Mouse (Mus musculus) neural tube, embryonic 11.5 days (tissue): ENCODE results near the gene Ccdc8. TPM values are rescaled to one million over a fixed set of nuclear protein-coding genes. Genes with fewer than 3 reads are reported as not detected.

Source experiments
- ATAC-seq: fragments of 200-750 bp; cut with Nextera tagmentation; 2 replicates; pipeline ENCODE4 v1.8.0; 2017; ENCODE audit warnings: moderate number of reproducible peaks, mild to moderate bottlenecking, moderate TSS enrichment, moderate library complexity; ENCODE audit not compliant: insufficient read depth, low FRiP score, low TSS enrichment
- DNase-seq: peaks from one replicate; pipeline ENCODE4 v3.0.0-alpha.2; 2015; ENCODE audit warnings: low spot score
- H3K27ac ChIP-seq: fragments of 300-500 bp; sonication (generic); 2 replicates; pipeline ENCODE4 v1.5.1; 2014; ENCODE audit warnings: low read depth, mild to moderate bottlenecking, low read length
- H3K27me3 ChIP-seq: fragments of 300-500 bp; sonication (generic); 2 replicates; pipeline ENCODE4 v1.6.1; 2014; ENCODE audit warnings: mild to moderate bottlenecking, low read length, mixed read lengths; ENCODE audit not compliant: control insufficient read depth, insufficient read depth
- H3K36me3 ChIP-seq: fragments of 300-500 bp; sonication (generic); 2 replicates; pipeline ENCODE4 v1.6.1; 2014; ENCODE audit warnings: mild to moderate bottlenecking, low read length, moderate library complexity, mixed read lengths; ENCODE audit not compliant: control insufficient read depth, insufficient read depth
- H3K4me1 ChIP-seq: fragments of 300-500 bp; sonication (generic); 2 replicates; pipeline ENCODE4 v1.6.1; 2014; ENCODE audit warnings: low read length, mixed read lengths; ENCODE audit not compliant: control insufficient read depth, insufficient read depth
- H3K4me2 ChIP-seq: fragments of 300-500 bp; sonication (generic); 2 replicates; pipeline ENCODE4 v1.6.1; 2014; ENCODE audit warnings: low read depth, mild to moderate bottlenecking, moderate library complexity
- H3K4me3 ChIP-seq: fragments of 300-500 bp; sonication (generic); 2 replicates; pipeline ENCODE4 v1.5.1; 2014; ENCODE audit warnings: low read depth, low read length
- H3K9ac ChIP-seq: fragments of 300-500 bp; sonication (generic); 2 replicates; pipeline ENCODE4 v1.6.1; 2014; ENCODE audit warnings: mild to moderate bottlenecking, low read length
- H3K9me3 ChIP-seq: fragments of 300-500 bp; sonication (generic); 2 replicates; pipeline ENCODE4 v1.6.1; 2016; ENCODE audit warnings: low read length; ENCODE audit not compliant: control insufficient read depth
- WGBS: fragments of 180-500 bp; shearing (Covaris S2); extraction: QIAGEN DNeasy Blood & Tissue Kit; methylation state at CpG from one replicate; pipeline ENCODE4 v1.1.7; 2014; 5-methylcytosine and 5-hydroxymethylcytosine counted together
- polyA plus RNA-seq: library from polyadenylated mRNA; unstranded; fragments of >200 nt; fragmentation: Nextera tagmentation; extraction: Ambion mirVana; gene quantifications from 2 replicates; pipeline ENCODE4 v1.2.1, GENCODE M21; 2014

Gene Ccdc8
- polyA plus RNA-seq, 1 experiment from 2014 or later, result 16.9 TPM

GRCm38 (mm10) chr7:17025896-17026622 lies 33.6 kb downstream of the Ccdc8 start:
- Histone ChIP-seq H3K27ac (no peak overlapping the region), H3K27me3 (no peaks in the 10 kb centered on the region), H3K36me3 (peaks cover 7% of the 10 kb centered on the region; the same call in 1 of the 2 replicates), H3K9ac (no peak overlapping the region), H3K4me3 (0 out of 2 replicates have a peak overlapping the region, but pooled peaks have one; percentile 63), H3K4me1 (peaks cover 9% of the 10 kb centered on the region), H3K9me3 (no peaks in the 10 kb centered on the region), H3K4me2 (no peak overlapping the region)
- no peak for ATAC-seq
- DNase-seq, result no peak
- 81% methylated on average over 9 of the region's 9 CpGs for WGBS

- H3K4me2 ChIP-seq, result peak overlapping the region; percentile 69
- H3K4me3 ChIP-seq, result peak overlapping the region; percentile 63
- peaks cover 9% of the 10 kb centered on the region for H3K4me1 ChIP-seq
- H3K9ac ChIP-seq, result peak overlapping the region; percentile 63
- ATAC-seq, result peak; percentile 81
- no peak overlapping the region for H3K27ac ChIP-seq
- no peaks in the 10 kb centered on the region for H3K27me3 ChIP-seq
- 8% methylated on average over 24 of the region's 24 CpGs for WGBS
- peaks cover 3% of the 10 kb centered on the region; the same call in 1 of the 2 replicates for H3K36me3 ChIP-seq
- DNase-seq, result peak; percentile 78
- no peaks in the 10 kb centered on the region for H3K9me3 ChIP-seq
These were observed 34.4 kb downstream of the Ccdc8 start for GRCm38 (mm10) chr7:17026710-17027587.

GRCm38 (mm10) chr7:17027588-17028343 lies 35.3 kb downstream of the Ccdc8 start, which contains the start of gene Ppp5c:
Gene Ppp5c (minus strand): TSS chr7:17027924.
- peak within 1 kb of the TSS; percentile 63 for H3K9ac ChIP-seq
- H3K27me3 ChIP-seq, result no peaks in the 10 kb centered on the region
- no peaks in the 10 kb centered on the region for H3K36me3 ChIP-seq
- under 1% methylated on average over 56 of the region's 58 CpGs for WGBS
- H3K27ac ChIP-seq, result no peak within 1 kb of the TSS
- H3K4me1 ChIP-seq, result peaks cover 9% of the 10 kb centered on the region
- ATAC-seq, result peak; percentile 86
- DNase-seq, result peak; percentile 94
- no peaks in the 10 kb centered on the region for H3K9me3 ChIP-seq
- peak within 1 kb of the TSS; percentile 69 for H3K4me2 ChIP-seq
- H3K4me3 ChIP-seq, result peak within 1 kb of the TSS; percentile 63

GRCm38 (mm10) chr7:17028923-17029322 lies 36.4 kb downstream of the Ccdc8 start:
- H3K36me3 ChIP-seq, result no peaks in the 10 kb centered on the region
- H3K9ac ChIP-seq, result no peak overlapping the region
- DNase-seq (no peak), ATAC-seq (no peak)
- H3K9me3 ChIP-seq, result no peaks in the 10 kb centered on the region
- WGBS, result 76% methylated on average over 7 of the region's 7 CpGs
- no peak overlapping the region for H3K4me3 ChIP-seq
- peaks cover 9% of the 10 kb centered on the region for H3K4me1 ChIP-seq
- H3K27ac ChIP-seq, result no peak overlapping the region
- H3K27me3 ChIP-seq, result no peaks in the 10 kb centered on the region
- H3K4me2 ChIP-seq, result no peak overlapping the region

GRCm38 (mm10) chr7:17030239-17030638 lies 37.7 kb downstream of the Ccdc8 start:
- H3K4me3 ChIP-seq, result no peak overlapping the region
- ATAC-seq, result no peak
- WGBS, result 79% methylated on average over 7 of the region's 7 CpGs
- H3K9me3 ChIP-seq, result no peaks in the 10 kb centered on the region
- peaks cover 9% of the 10 kb centered on the region for H3K4me1 ChIP-seq
- no peak overlapping the region for H3K9ac ChIP-seq
- H3K27ac ChIP-seq, result no peak overlapping the region
- H3K36me3 ChIP-seq, result no peaks in the 10 kb centered on the region
- no peak for DNase-seq
- no peaks in the 10 kb centered on the region for H3K27me3 ChIP-seq
- no peak overlapping the region for H3K4me2 ChIP-seq

- Histone ChIP-seq H3K4me1 (peaks cover 4% of the 10 kb centered on the region; the same call in 1 of the 2 replicates), H3K27me3 (no peaks in the 10 kb centered on the region), H3K4me2 (no peak overlapping the region), H3K4me3 (no peak overlapping the region), H3K36me3 (no peaks in the 10 kb centered on the region), H3K9me3 (no peaks in the 10 kb centered on the region), H3K9ac (no peak overlapping the region), H3K27ac (no peak overlapping the region)
- no peak for DNase-seq
- ATAC-seq, result peak; percentile 50
- 33% methylated on average over 9 of the region's 9 CpGs for WGBS
These were observed 45.6 kb downstream of the Ccdc8 start for GRCm38 (mm10) chr7:17038018-17038695.

GRCm38 (mm10) chr7:17039373-17039772 lies 46.9 kb downstream of the Ccdc8 start:
- peaks cover 4% of the 10 kb centered on the region; the same call in 1 of the 2 replicates for H3K4me1 ChIP-seq
- DNase-seq, result no peak
- WGBS, result 84% methylated on average over 7 of the region's 7 CpGs

GRCm38 (mm10) chr7:17045743-17046142 lies 53.2 kb downstream of the Ccdc8 start:
- 96% methylated on average over 1 of the region's 1 CpGs for WGBS
- Histone ChIP-seq H3K36me3 (no peaks in the 10 kb centered on the region), H3K27me3 (no peaks in the 10 kb centered on the region), H3K4me2 (no peak overlapping the region), H3K9ac (no peak overlapping the region), H3K4me3 (no peak overlapping the region), H3K27ac (no peak overlapping the region), H3K9me3 (no peaks in the 10 kb centered on the region; the same call in 1 of the 2 replicates), H3K4me1 (no peaks in the 10 kb centered on the region)
- ATAC-seq (no peak), DNase-seq (no peak)

More at GRCm38 (mm10) chr7:17039373-17039772, 46.9 kb downstream of the Ccdc8 start:
- Histone ChIP-seq H3K4me2 (no peak overlapping the region), H3K27me3 (no peaks in the 10 kb centered on the region), H3K9me3 (no peaks in the 10 kb centered on the region; the same call in 1 of the 2 replicates), H3K27ac (no peak overlapping the region), H3K4me3 (no peak overlapping the region), H3K36me3 (no peaks in the 10 kb centered on the region), H3K9ac (no peak overlapping the region)
- ATAC-seq, result no peak
